23 mouse cellular contexts compared by ENCODE assay signal in the genomic region with DNA sequence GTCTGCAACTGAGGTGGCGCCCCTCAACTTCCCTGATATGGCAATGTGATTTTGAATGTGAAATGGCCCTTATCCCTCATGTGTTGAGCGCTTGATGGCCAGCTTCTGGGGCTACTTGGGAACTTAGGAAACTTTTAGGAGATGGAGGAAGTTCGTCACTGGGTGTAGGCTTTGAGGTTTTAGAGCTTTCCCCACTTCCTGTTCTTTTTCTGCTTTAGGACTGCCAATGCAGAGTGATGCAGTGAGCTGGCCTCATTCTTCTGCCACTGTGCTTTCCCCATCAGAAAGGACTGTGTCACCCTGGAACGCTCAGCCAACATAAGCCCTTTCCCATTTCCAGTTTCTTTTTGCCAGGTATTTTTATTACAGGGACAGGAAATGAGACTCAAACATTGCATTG.
DNase-seq lines count a peak whose midpoint lies in the region; ATAC-seq and TF ChIP-seq lines count a peak whose summit lies in the region.
"Had no signal": no experiment of that assay in that cellular context is flagged by ENCODE, and none has a peak within 500 bp of the region (broad histone marks: within the 10 kb centered on the region; RNA-seq: fewer than 3 reads in every experiment).

No protein-coding gene starts in this region.

- H3K36me3 ChIP-seq in heart, embryonic 10.5 days, result no peaks in the 10 kb centered on the region
- H3K36me3 ChIP-seq in lung, postnatal 0 days (ENCODE audit: insufficient read depth, low read length), result no peaks in the 10 kb centered on the region
- no peaks in the 10 kb centered on the region for H3K36me3 ChIP-seq in thymus, adult 2 months (ENCODE audit: control insufficient read depth, insufficient read depth, low read length)
- H3K36me3 ChIP-seq: embryonic facial prominence, embryonic 15.5 days; forebrain, embryonic 15.5 days; hindbrain, embryonic 13.5 days; limb, embryonic 10.5 days; midbrain, embryonic 12.5 days had no signal

- no peak overlapping the region for H3K4me3 ChIP-seq in heart, embryonic 10.5 days
- no peak overlapping the region for H3K4me3 ChIP-seq in lung, postnatal 0 days (ENCODE audit: low read depth, low read length)
- no peak overlapping the region for H3K4me3 ChIP-seq in thymus, adult 2 months (ENCODE audit: control insufficient read depth, insufficient read depth, low read length)
- H3K4me3 ChIP-seq: embryonic facial prominence, embryonic 15.5 days; forebrain, embryonic 15.5 days; hindbrain, embryonic 13.5 days; limb, embryonic 10.5 days; midbrain, embryonic 12.5 days had no signal

- H3K4me2 ChIP-seq in lung, postnatal 0 days (replicated peaks; ENCODE audit: low read depth, low read length), result no peak overlapping the region
- H3K4me2 ChIP-seq: embryonic facial prominence, embryonic 15.5 days; forebrain, embryonic 15.5 days; heart, embryonic 11.5 days; hindbrain, embryonic 13.5 days; midbrain, embryonic 12.5 days had no signal

- H3K9me3 ChIP-seq in heart, embryonic 10.5 days, result no peaks in the 10 kb centered on the region
- H3K9me3 ChIP-seq in lung, postnatal 0 days (ENCODE audit: low read length), result no peaks in the 10 kb centered on the region
- H3K9me3 ChIP-seq: embryonic facial prominence, embryonic 15.5 days; forebrain, embryonic 15.5 days; hindbrain, embryonic 13.5 days; limb, embryonic 10.5 days; midbrain, embryonic 12.5 days had no signal

- TF ChIP-seq EP300 in lung, postnatal 0 days (IDR thresholded peaks at IDR 0.05), result no peak

- no peaks in the 10 kb centered on the region for H3K27me3 ChIP-seq in heart, embryonic 10.5 days (ENCODE audit: insufficient read depth, poor library complexity, severe bottlenecking)
- H3K27me3 ChIP-seq in lung, postnatal 0 days (replicated peaks; ENCODE audit: insufficient read depth, low read length), result no peaks in the 10 kb centered on the region
- H3K27me3 ChIP-seq in thymus, adult 2 months (ENCODE audit: control insufficient read depth, insufficient read depth, low read length), result no peaks in the 10 kb centered on the region
- H3K27me3 ChIP-seq: embryonic facial prominence, embryonic 15.5 days; forebrain, embryonic 15.5 days; hindbrain, embryonic 13.5 days; midbrain, embryonic 12.5 days had no signal

- H3K27ac ChIP-seq in heart, embryonic 10.5 days, result no peak overlapping the region
- no peak overlapping the region for H3K27ac ChIP-seq in lung, postnatal 0 days (ENCODE audit: low read length)
- no peak overlapping the region for H3K27ac ChIP-seq in thymus, adult 2 months (ENCODE audit: control insufficient read depth, insufficient read depth, low read length)
- H3K27ac ChIP-seq: embryonic facial prominence, embryonic 15.5 days; forebrain, embryonic 15.5 days; hindbrain, embryonic 13.5 days; kidney, postnatal 0 days; limb, embryonic 10.5 days; midbrain, embryonic 12.5 days had no signal

- no peak for TF ChIP-seq POLR2A in thymus, adult 2 months (IDR thresholded peaks at IDR 0.05; ENCODE audit: control insufficient read depth, extremely low read depth, insufficient read depth, low read length, poor library complexity)

- H3K9ac ChIP-seq in lung, postnatal 0 days (replicated peaks; ENCODE audit: low read depth), result no peak overlapping the region
- H3K9ac ChIP-seq: embryonic facial prominence, embryonic 15.5 days; forebrain, embryonic 15.5 days; hindbrain, embryonic 13.5 days; liver, postnatal 0 days; midbrain, embryonic 12.5 days had no signal

- peak; percentile 6 to 53 for DNase-seq in heart, adult 18-20 months
- no peak for DNase-seq in heart, embryonic 10.5 days (ENCODE audit: low spot score)
- DNase-seq in lung, postnatal 0 days (ENCODE audit: low spot score), result peak; percentile 25
- DNase-seq in lung, postnatal 14 days, result no peak
- no peak for DNase-seq in left cerebral cortex, postnatal 14 days (ENCODE audit: low spot score in 2 of 2)
- no peak for DNase-seq in thymus, adult 2 months
- DNase-seq: adrenal gland, postnatal 36 days; cerebellum, adult 8-10 months; gastrocnemius, postnatal 10 days; kidney, adult 11 months; liver; liver, postnatal 0 days; right cerebral cortex, postnatal 14 days; thymus, postnatal 14 days had no signal

- intact Hi-C loops in left cerebral cortex, postnatal 14 days (cut with DNase I), result no loop called here

- TF ChIP-seq CTCF in lung, postnatal 0 days (IDR thresholded peaks at IDR 0.05), result no peak
- no peak for TF ChIP-seq CTCF in thymus, adult 2 months (IDR thresholded peaks at IDR 0.05; ENCODE audit: borderline replicate concordance, control insufficient read depth, extremely low read depth, insufficient read depth, low read length, poor library complexity)

- WGBS in heart, embryonic 10.5 days, result 84% methylated on average over 4 of the region's 4 CpGs
- WGBS in lung, postnatal 0 days, result 82% methylated on average over 4 of the region's 4 CpGs
- 58% methylated on average over 4 of the region's 4 CpGs for whole genome bisulfite sequencing in thymus, adult 2 months

- no peaks in the 10 kb centered on the region for H3K4me1 ChIP-seq in heart, embryonic 10.5 days
- no peaks in the 10 kb centered on the region for H3K4me1 ChIP-seq in lung, postnatal 0 days (ENCODE audit: insufficient read depth, low read depth, low read length)
- no peaks in the 10 kb centered on the region for H3K4me1 ChIP-seq in thymus, adult 2 months (replicated peaks; ENCODE audit: control insufficient read depth, insufficient read depth, low read length)
- H3K4me1 ChIP-seq: embryonic facial prominence, embryonic 15.5 days; forebrain, embryonic 15.5 days; hindbrain, embryonic 13.5 days had no signal

- ATAC-seq in lung, postnatal 0 days, result no peak
- ATAC-seq in granulocyte monocyte progenitor cell, adult 5-6 weeks (replicated peaks; ENCODE audit: poor library complexity, severe bottlenecking), result peak; percentile 88
- peak; percentile 70 for ATAC-seq in monocyte, adult 5-6 weeks (replicated peaks; ENCODE audit: insufficient number of reproducible peaks, low FRiP score, low TSS enrichment, poor library complexity, severe bottlenecking)
- ATAC-seq: forebrain, embryonic 15.5 days; liver, postnatal 0 days had no signal

Comparison
In these comparisons a context has a peak if more than half of its experiments do, and no peak if none do; other contexts are left out.
1. DNase-seq: peak in heart, adult 18-20 months (2 of 2) and lung, postnatal 0 days (single experiment); none in heart, embryonic 10.5 days (single experiment), lung, postnatal 14 days (single experiment), left cerebral cortex, postnatal 14 days (0 of 2) and thymus, adult 2 months (single experiment).